Mouse (Mus musculus): ENCODE measurements around the gene Slc7a7. TPM values are rescaled to one million over a fixed set of nuclear protein-coding genes. Genes with fewer than 3 reads are reported as not detected.

The Slc7a7 gene
- polyA plus RNA-seq, 1 experiment from 2014 or later = 20.7 TPM

- WGBS = 16% methylated on average over 17 of the region's 17 CpGs
- H3K4me1 ChIP-seq (ENCODE audit: insufficient read depth, low read depth, low read length) = peaks cover 30% of the 10 kb centered on the region
- H3K36me3 ChIP-seq (ENCODE audit: insufficient read depth, low read length) = no peaks in the 10 kb centered on the region
- H3K4me3 ChIP-seq (ENCODE audit: low read depth, low read length) = peak overlapping the region; percentile 12; the same call in 1 of the 2 replicates
- H3K27me3 ChIP-seq (replicated peaks; ENCODE audit: insufficient read depth, low read length) = no peaks in the 10 kb centered on the region
- H3K4me2 ChIP-seq (replicated peaks; ENCODE audit: low read depth, low read length) = peak overlapping the region; percentile 49
- H3K9ac ChIP-seq (replicated peaks; ENCODE audit: low read depth) = peak overlapping the region; percentile 34; the same call in 1 of the 2 replicates
- ATAC-seq (peak; percentile 81), DNase-seq (ENCODE audit: low spot score) (peak; percentile 85)
- H3K9me3 ChIP-seq (ENCODE audit: low read length) = no peaks in the 10 kb centered on the region
- H3K27ac ChIP-seq (ENCODE audit: low read length) = peak overlapping the region; percentile 92
- TF ChIP-seq CTCF (IDR thresholded peaks at IDR 0.05) = peak; percentile 24
- TF ChIP-seq EP300 (IDR thresholded peaks at IDR 0.05) = no peak
These were observed 7.4 kb downstream of the Slc7a7 start for GRCm38 (mm10) chr14:54409980-54410810.

- Histone ChIP-seq H3K9ac (replicated peaks; ENCODE audit: low read depth) (no peak overlapping the region), H3K27me3 (replicated peaks; ENCODE audit: insufficient read depth, low read length) (no peaks in the 10 kb centered on the region), H3K4me3 (ENCODE audit: low read depth, low read length) (no peak overlapping the region), H3K36me3 (ENCODE audit: insufficient read depth, low read length) (no peaks in the 10 kb centered on the region), H3K27ac (ENCODE audit: low read length) (peak overlapping the region; percentile 92; the same call in 1 of the 2 replicates), H3K4me2 (replicated peaks; ENCODE audit: low read depth, low read length) (peak overlapping the region; percentile 49), H3K9me3 (ENCODE audit: low read length) (no peaks in the 10 kb centered on the region), H3K4me1 (ENCODE audit: insufficient read depth, low read depth, low read length) (peaks cover 28% of the 10 kb centered on the region)
- TF ChIP-seq CTCF (IDR thresholded peaks at IDR 0.05) = no peak
- no peak; the same call in 1 of the 2 replicates for TF ChIP-seq EP300 (IDR thresholded peaks at IDR 0.05)
- peak; percentile 11 for ATAC-seq
- peak; percentile 40 for DNase-seq (ENCODE audit: low spot score)
- WGBS = 68% methylated on average over 7 of the region's 7 CpGs
These were observed 8.4 kb downstream of the Slc7a7 start for GRCm38 (mm10) chr14:54409057-54409645.

DNA sequence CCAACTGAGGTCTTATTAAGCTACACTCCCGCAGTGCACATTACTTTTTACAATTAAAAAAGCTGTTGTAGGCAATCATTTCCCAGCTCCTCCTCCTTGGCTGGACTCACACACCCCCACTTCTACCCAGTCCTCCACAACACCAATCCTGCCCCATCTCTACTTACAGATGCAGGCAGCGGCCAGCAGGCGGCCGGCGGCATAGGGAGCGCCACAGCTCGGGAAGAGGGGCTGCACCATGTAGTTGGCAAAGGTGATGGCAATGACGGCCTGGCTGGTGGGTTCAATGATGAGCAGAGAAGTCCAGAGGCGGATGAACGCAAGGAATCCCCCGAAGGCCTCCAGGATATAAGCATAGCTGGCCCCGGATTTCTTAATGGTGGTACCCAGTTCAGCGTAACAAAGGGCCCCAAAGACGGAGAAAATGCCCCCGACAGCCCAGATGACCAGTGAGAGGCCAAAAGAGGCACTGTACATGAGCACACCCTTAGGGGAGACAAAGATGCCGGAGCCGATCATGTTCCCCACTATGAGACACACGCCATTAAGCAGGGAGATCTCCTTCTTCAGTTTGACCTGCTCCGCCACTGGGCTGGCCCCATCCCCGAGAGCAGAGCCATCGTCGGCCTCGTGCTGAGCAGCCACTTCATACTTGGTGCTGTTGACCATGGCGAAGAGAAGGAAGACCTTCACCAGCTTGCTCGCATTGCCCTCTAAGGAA lies 9.1 kb downstream of the Slc7a7 start:
- no peaks in the 10 kb centered on the region for H3K9me3 ChIP-seq (ENCODE audit: low read length)
- H3K27ac ChIP-seq (ENCODE audit: low read length) = peak overlapping the region; percentile 92; the same call in 1 of the 2 replicates
- no peak overlapping the region for H3K9ac ChIP-seq (replicated peaks; ENCODE audit: low read depth)
- no peaks in the 10 kb centered on the region for H3K36me3 ChIP-seq (ENCODE audit: insufficient read depth, low read length)
- no peaks in the 10 kb centered on the region for H3K27me3 ChIP-seq (replicated peaks; ENCODE audit: insufficient read depth, low read length)
- ATAC-seq = no peak
- H3K4me1 ChIP-seq (ENCODE audit: insufficient read depth, low read depth, low read length) = peaks cover 21% of the 10 kb centered on the region; the same call in 1 of the 2 replicates
- WGBS = 88% methylated on average over 25 of the region's 25 CpGs
- H3K4me2 ChIP-seq (replicated peaks; ENCODE audit: low read depth, low read length) = no peak overlapping the region
- TF ChIP-seq CTCF (IDR thresholded peaks at IDR 0.05) (peak; percentile 46), EP300 (IDR thresholded peaks at IDR 0.05) (no peak)
- no peak for DNase-seq (ENCODE audit: low spot score)
- no peak overlapping the region for H3K4me3 ChIP-seq (ENCODE audit: low read depth, low read length)

- Histone ChIP-seq H3K4me2 (replicated peaks; ENCODE audit: low read depth, low read length) (no peak overlapping the region), H3K4me1 (ENCODE audit: insufficient read depth, low read depth, low read length) (no peaks in the 10 kb centered on the region), H3K4me3 (ENCODE audit: low read depth, low read length) (no peak overlapping the region), H3K9ac (replicated peaks; ENCODE audit: low read depth) (no peak overlapping the region), H3K27me3 (replicated peaks; ENCODE audit: insufficient read depth, low read length) (no peaks in the 10 kb centered on the region), H3K9me3 (ENCODE audit: low read length) (no peaks in the 10 kb centered on the region), H3K27ac (ENCODE audit: low read length) (no peak overlapping the region), H3K36me3 (ENCODE audit: insufficient read depth, low read length) (no peaks in the 10 kb centered on the region)
- no peak for TF ChIP-seq CTCF (IDR thresholded peaks at IDR 0.05)
- ATAC-seq (no peak), DNase-seq (ENCODE audit: low spot score) (no peak)
- WGBS = 55% methylated on average over 3 of the region's 3 CpGs
These were observed 15.9 kb downstream of the Slc7a7 start for GRCm38 (mm10) chr14:54401723-54402122.

DNA sequence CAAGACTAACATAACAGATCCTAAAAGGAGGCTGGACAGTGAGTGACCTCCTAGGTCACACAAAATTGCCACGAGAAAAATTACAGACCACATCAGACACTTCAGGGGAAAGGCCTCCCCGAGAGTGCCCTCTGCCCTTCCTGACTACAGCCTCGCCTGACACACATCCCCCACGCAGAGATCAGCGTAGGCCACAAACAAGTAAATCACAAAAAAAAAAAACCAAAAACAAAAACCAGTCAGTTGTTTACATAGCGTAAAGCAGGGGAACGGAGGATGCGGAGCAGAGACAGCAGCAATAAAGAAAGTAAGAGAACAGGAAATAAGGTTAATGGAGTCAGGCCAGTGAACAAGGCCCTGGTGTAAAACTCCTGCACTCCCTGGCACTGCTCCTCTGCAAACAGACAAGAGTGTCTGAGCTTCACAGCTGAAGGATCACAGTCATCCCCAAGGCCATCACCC lies 18.6 kb downstream of the Slc7a7 start:
- Histone ChIP-seq H3K9ac (replicated peaks; ENCODE audit: low read depth) (0 out of 2 replicates have a peak overlapping the region, but pooled peaks have one; percentile 6), H3K4me1 (ENCODE audit: insufficient read depth, low read depth, low read length) (no peaks in the 10 kb centered on the region), H3K36me3 (ENCODE audit: insufficient read depth, low read length) (no peaks in the 10 kb centered on the region), H3K4me2 (replicated peaks; ENCODE audit: low read depth, low read length) (no peak overlapping the region), H3K9me3 (ENCODE audit: low read length) (no peaks in the 10 kb centered on the region), H3K27me3 (replicated peaks; ENCODE audit: insufficient read depth, low read length) (no peaks in the 10 kb centered on the region), H3K4me3 (ENCODE audit: low read depth, low read length) (no peak overlapping the region), H3K27ac (ENCODE audit: low read length) (no peak overlapping the region)
- ATAC-seq (no peak), DNase-seq (ENCODE audit: low spot score) (no peak)
- WGBS = 48% methylated on average over 8 of the region's 8 CpGs
- no peak for TF ChIP-seq CTCF (IDR thresholded peaks at IDR 0.05)

- no peak overlapping the region for H3K4me3 ChIP-seq (ENCODE audit: low read depth, low read length)
- H3K27ac ChIP-seq (ENCODE audit: low read length) = no peak overlapping the region
- H3K4me2 ChIP-seq (replicated peaks; ENCODE audit: low read depth, low read length) = no peak overlapping the region
- TF ChIP-seq CTCF (IDR thresholded peaks at IDR 0.05) = no peak
- TF ChIP-seq EP300 (IDR thresholded peaks at IDR 0.05) = no peak
- ATAC-seq = no peak
- no peak for DNase-seq (ENCODE audit: low spot score)
- H3K4me1 ChIP-seq (ENCODE audit: insufficient read depth, low read depth, low read length) = no peaks in the 10 kb centered on the region
- 67% methylated on average over 7 of the region's 7 CpGs for WGBS
- no peaks in the 10 kb centered on the region for H3K9me3 ChIP-seq (ENCODE audit: low read length)
- H3K9ac ChIP-seq (replicated peaks; ENCODE audit: low read depth) = 0 out of 2 replicates have a peak overlapping the region, but pooled peaks have one; percentile 6
- no peaks in the 10 kb centered on the region for H3K27me3 ChIP-seq (replicated peaks; ENCODE audit: insufficient read depth, low read length)
- no peaks in the 10 kb centered on the region for H3K36me3 ChIP-seq (ENCODE audit: insufficient read depth, low read length)
These were observed 19.1 kb downstream of the Slc7a7 start for GRCm38 (mm10) chr14:54398528-54398916.
